Mouse (Mus musculus) midbrain, embryonic 12.5 days (tissue): ENCODE measurements at regions not wholly inside any gene's neighbourhood (a gene's known extent, or its start where the extent isn't known, plus 50 kb on each side); places are given as distances from the start of the nearest gene placed in this dataset.

Experiments
- ATAC-seq: fragments of 200-750 bp; cut with Nextera tagmentation; 2 replicates; pipeline ENCODE4 v1.8.0; 2017; ENCODE audit warnings: low read depth, moderate TSS enrichment, moderate library complexity; ENCODE audit not compliant: low FRiP score
- H3K27ac ChIP-seq: fragments of 300-500 bp; sonication (generic); replicated peaks from 2 replicates; pipeline ENCODE4 v1.5.1; 2016; ENCODE audit warnings: mild to moderate bottlenecking
- H3K27me3 ChIP-seq: fragments of 300-500 bp; sonication (generic); 2 replicates; pipeline ENCODE4 v1.6.1; 2016; ENCODE audit warnings: mild to moderate bottlenecking
- H3K36me3 ChIP-seq: fragments of 300-500 bp; sonication (generic); 2 replicates; pipeline ENCODE4 v1.6.1; 2016
- H3K4me1 ChIP-seq: fragments of 300-500 bp; sonication (generic); 2 replicates; pipeline ENCODE4 v1.6.1; 2016
- H3K4me2 ChIP-seq: fragments of 300-500 bp; sonication (generic); replicated peaks from 2 replicates; pipeline ENCODE4 v1.6.1; 2016; ENCODE audit warnings: mild to moderate bottlenecking, moderate library complexity
- H3K4me3 ChIP-seq: fragments of 300-500 bp; sonication (generic); 2 replicates; pipeline ENCODE4 v1.5.1; 2016; ENCODE audit warnings: mild to moderate bottlenecking
- H3K9ac ChIP-seq: fragments of 300-500 bp; sonication (generic); replicated peaks from 2 replicates; pipeline ENCODE4 v1.6.1; 2016; ENCODE audit warnings: mild to moderate bottlenecking, moderate library complexity
- H3K9me3 ChIP-seq: fragments of 300-500 bp; sonication (generic); 2 replicates; pipeline ENCODE4 v1.6.1; 2016; ENCODE audit warnings: mild to moderate bottlenecking
- WGBS: fragments of 180-500 bp; shearing (Covaris S2); methylation state at CpG from one replicate; pipeline ENCODE4 v1.1.7; 2016; 5-methylcytosine and 5-hydroxymethylcytosine counted together

DNA sequence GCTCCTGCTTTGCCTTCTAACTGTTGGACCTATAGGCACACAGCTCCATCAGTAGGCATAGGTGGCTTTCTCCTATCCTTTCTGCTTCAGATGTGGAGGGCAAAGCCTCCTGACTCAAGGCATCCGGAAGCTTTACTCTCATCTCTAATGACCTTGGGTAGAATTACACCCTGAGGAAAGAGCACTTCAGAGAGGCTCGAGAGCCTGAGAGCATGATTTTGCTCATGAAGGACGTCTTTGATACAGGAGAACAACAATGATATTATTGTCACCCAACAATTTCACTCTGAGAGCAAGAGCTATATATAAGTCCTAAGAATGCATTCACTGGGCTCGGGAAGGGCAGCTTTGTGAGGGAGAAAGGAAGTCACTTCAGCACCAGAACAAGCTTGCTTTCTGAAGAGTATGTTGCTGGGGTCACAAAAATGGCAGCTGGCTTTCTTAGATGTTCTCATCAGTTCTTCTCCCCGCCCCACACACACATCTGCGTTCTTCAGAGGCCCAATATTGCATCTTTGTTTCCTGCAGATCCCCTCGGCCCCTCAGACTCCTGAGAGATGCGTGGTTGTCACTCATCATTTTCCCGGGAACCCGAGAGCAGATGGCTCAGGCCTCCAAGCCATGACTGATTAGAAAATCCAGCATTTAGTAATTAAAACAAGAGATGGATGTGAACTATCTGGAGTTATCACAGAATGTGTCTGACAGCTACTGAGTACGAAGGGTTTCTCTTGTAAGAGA is 110.7 kb upstream of the Tgfbr2 start:
- no peaks in the 10 kb centered on the region for H3K9me3 ChIP-seq
- peak; percentile 27; the same call in 1 of the 2 replicates for ATAC-seq
- no peaks in the 10 kb centered on the region for H3K36me3 ChIP-seq
- H3K9ac ChIP-seq: no peak overlapping the region
- no peak overlapping the region for H3K27ac ChIP-seq
- H3K4me2 ChIP-seq: no peak overlapping the region
- H3K4me1 ChIP-seq: no peaks in the 10 kb centered on the region
- H3K4me3 ChIP-seq: no peak overlapping the region
- WGBS: 70% methylated on average over 11 of the region's 11 CpGs
- H3K27me3 ChIP-seq: no peaks in the 10 kb centered on the region

DNA sequence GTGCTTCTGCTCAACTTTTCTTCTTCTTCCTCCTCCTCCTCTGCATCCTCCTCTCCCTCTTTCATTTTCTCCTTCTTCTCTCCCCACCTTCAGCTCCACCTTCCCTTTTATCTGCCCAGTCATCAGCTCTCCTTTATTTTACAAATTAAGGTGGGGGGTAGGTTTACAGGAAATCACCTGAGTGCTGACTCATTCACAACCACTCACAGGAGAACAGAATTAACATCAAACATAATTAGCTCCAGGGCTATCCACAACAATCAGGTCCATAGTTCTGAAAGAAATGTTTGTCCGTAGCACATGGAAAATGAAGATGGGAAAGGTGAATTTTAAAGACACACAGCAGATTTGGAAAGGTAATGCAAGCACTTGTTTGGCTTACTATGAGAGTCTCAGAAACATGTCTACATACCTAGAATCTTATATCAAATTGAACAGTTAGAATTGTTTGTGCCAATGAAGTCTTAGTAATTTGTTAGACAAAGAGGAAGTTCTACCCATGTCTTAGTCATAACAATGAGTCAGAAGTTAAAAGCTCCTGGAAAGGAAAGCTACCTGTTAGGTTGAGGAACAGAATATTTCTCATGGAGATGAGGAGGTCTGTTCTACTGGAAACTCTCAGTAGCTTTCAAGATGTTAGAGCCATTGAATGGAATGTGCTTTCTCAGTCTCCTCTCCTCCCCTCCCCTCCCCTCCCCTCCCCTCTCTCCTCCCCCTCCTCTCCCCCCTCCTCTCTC is 108.8 kb upstream of the Tgfbr2 start:
- H3K27me3 ChIP-seq: no peaks in the 10 kb centered on the region
- no peaks in the 10 kb centered on the region for H3K36me3 ChIP-seq
- H3K4me3 ChIP-seq: no peak overlapping the region
- 85% methylated on average over 1 of the region's 1 CpGs for WGBS
- H3K9me3 ChIP-seq: no peaks in the 10 kb centered on the region
- no peak overlapping the region for H3K27ac ChIP-seq
- ATAC-seq: no peak
- no peak overlapping the region for H3K4me2 ChIP-seq
- no peaks in the 10 kb centered on the region for H3K4me1 ChIP-seq
- no peak overlapping the region for H3K9ac ChIP-seq

DNA sequence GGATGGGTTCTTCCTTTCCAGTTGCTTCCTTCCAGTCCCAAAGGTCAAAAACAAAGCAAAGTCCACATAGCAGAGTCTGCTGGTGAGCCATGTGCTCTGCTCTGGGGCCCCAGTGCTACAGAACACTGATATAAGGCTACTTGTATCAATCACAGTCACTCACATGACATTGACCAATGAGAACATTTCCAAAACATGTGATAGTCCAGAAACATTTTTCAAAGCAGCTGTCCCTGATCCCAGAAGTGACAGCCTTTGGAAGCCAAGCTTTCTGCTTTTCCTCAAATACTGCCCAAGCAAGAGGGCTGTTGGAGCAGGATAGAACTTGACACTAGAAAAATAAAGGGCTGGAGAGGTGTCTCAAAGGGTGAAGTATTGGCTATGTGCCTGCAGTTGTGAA is 106.5 kb upstream of the Tgfbr2 start:
- no peaks in the 10 kb centered on the region for H3K9me3 ChIP-seq
- no peak overlapping the region for H3K27ac ChIP-seq
- H3K36me3 ChIP-seq: no peaks in the 10 kb centered on the region
- H3K4me3 ChIP-seq: no peak overlapping the region
- no peak for ATAC-seq
- H3K27me3 ChIP-seq: no peaks in the 10 kb centered on the region
- no peak overlapping the region for H3K4me2 ChIP-seq
- no peak overlapping the region for H3K9ac ChIP-seq
- H3K4me1 ChIP-seq: no peaks in the 10 kb centered on the region

DNA sequence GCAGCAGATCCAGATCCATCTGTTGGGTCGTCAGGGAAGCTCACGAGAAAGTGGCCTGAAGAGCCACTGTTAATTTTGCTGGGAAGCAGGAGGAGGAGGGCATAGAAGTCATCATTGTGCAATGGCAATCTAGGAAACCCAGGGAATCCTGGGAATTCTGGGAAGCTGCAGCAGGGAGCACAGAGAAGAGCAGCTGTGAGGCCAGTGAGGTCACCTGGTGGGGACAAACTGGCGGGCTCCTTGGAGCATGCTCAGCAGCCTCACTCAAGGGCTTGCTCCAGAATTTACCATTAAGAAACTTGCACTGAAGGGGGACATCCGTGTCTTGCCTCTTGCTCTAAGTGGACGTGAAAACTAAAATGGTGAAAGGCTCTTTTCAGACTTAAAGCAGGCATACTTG is 105.0 kb upstream of the Tgfbr2 start:
- Histone ChIP-seq H3K9me3 (no peaks in the 10 kb centered on the region), H3K27me3 (no peaks in the 10 kb centered on the region), H3K27ac (no peak overlapping the region), H3K4me1 (no peaks in the 10 kb centered on the region), H3K9ac (no peak overlapping the region), H3K4me2 (no peak overlapping the region), H3K36me3 (no peaks in the 10 kb centered on the region), H3K4me3 (no peak overlapping the region)
- 94% methylated on average over 5 of the region's 5 CpGs for WGBS
- ATAC-seq: no peak

DNA sequence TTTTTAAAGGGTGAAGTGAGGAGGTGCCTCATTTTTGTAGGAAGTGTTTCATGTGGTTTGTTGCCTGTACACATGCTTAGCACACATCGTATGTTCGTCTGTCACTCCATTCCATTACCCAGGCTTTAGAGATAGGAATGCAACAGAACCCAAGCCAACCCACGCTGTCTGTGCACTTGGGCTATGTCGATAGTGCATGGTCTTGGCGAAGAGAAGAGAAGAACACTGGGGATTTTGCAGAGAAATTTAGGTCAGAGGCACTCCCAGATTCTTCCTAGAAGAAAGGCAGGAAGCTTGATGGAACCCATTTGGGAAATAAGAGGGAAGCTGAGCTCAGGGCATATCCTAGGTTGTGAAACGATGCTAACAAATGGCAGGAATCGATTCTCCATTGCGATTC is 103.7 kb upstream of the Tgfbr2 start:
- WGBS: 91% methylated on average over 8 of the region's 8 CpGs
- no peaks in the 10 kb centered on the region for H3K36me3 ChIP-seq
- no peaks in the 10 kb centered on the region for H3K27me3 ChIP-seq
- H3K9me3 ChIP-seq: no peaks in the 10 kb centered on the region
- no peak for ATAC-seq
- no peak overlapping the region for H3K4me2 ChIP-seq
- no peaks in the 10 kb centered on the region for H3K4me1 ChIP-seq
- H3K27ac ChIP-seq: no peak overlapping the region
- no peak overlapping the region for H3K4me3 ChIP-seq
- no peak overlapping the region for H3K9ac ChIP-seq

DNA sequence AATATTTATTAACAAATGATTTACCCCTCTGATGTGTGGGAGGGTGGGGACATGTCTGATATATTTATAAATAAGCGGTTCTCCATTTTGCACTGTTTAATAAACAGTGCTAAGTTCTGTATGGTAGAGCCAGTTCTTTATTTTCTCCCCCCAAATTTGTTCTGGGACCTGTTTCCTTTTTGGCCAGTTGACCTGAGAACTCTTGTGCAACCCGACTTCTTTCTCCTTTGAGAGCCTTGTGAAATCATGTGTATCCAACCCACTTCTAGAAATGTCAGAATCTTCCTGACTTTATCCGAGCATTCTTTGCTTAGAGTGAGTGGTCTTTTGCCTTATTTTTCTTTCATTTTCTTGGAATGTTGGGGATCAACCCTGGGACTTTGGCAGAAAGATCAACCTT is 102.6 kb upstream of the Tgfbr2 start:
- Histone ChIP-seq H3K36me3 (no peaks in the 10 kb centered on the region), H3K27me3 (no peaks in the 10 kb centered on the region), H3K9ac (no peak overlapping the region), H3K4me1 (no peaks in the 10 kb centered on the region), H3K9me3 (no peaks in the 10 kb centered on the region), H3K4me3 (no peak overlapping the region), H3K4me2 (no peak overlapping the region), H3K27ac (no peak overlapping the region)
- no peak for ATAC-seq
- 82% methylated on average over 3 of the region's 3 CpGs for WGBS

DNA sequence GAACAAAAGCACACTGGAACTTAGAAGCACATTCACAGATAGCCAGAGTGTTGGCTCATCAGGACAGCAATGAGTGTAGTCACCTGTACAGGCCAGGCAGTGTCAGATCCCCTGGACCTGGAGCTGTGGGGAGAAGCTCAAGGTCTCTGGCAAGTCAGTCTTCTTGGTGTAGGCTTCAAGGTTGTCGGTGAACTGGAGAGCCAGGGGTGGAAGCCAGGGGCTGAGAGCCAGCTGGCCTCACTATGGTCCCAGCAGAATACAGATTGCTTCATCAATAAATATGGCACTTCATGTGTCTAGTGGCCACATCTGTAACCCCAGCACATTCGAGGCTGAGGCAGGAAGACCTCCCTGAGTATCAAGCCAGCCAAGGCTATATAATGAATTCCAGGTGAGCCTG is 101.0 kb upstream of the Tgfbr2 start:
- H3K4me1 ChIP-seq: no peaks in the 10 kb centered on the region
- no peaks in the 10 kb centered on the region for H3K36me3 ChIP-seq
- 95% methylated on average over 2 of the region's 2 CpGs for WGBS
- no peaks in the 10 kb centered on the region for H3K27me3 ChIP-seq
- H3K4me2 ChIP-seq: no peak overlapping the region
- H3K4me3 ChIP-seq: no peak overlapping the region
- no peak overlapping the region for H3K27ac ChIP-seq
- H3K9ac ChIP-seq: no peak overlapping the region
- H3K9me3 ChIP-seq: no peaks in the 10 kb centered on the region
- no peak for ATAC-seq

DNA sequence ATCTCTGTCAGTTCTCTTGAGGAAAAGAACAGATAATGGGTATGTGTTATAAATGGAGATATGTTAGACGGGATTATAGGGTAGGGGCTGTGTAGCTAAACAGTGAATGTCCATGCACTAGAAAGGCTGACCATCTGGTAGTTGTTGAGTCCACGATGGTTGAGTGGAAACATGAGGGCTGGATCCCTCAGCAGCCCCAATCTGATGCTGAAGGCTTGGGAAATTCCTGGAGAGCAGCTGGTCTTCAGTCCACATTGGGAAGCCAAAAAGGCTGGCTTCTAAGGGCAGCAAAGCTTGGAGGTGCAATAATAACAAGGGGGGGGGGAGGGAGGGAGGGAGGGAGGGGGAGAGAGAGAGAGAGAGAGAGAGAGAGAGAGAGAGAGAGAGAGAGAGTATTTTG is 97.3 kb upstream of the Tgfbr2 start:
- Histone ChIP-seq H3K9ac (no peak overlapping the region), H3K4me1 (no peaks in the 10 kb centered on the region), H3K4me3 (no peak overlapping the region), H3K27ac (no peak overlapping the region), H3K36me3 (no peaks in the 10 kb centered on the region), H3K27me3 (no peaks in the 10 kb centered on the region), H3K4me2 (no peak overlapping the region), H3K9me3 (no peaks in the 10 kb centered on the region)
- no peak for ATAC-seq
- WGBS: 77% methylated on average over 2 of the region's 2 CpGs

DNA sequence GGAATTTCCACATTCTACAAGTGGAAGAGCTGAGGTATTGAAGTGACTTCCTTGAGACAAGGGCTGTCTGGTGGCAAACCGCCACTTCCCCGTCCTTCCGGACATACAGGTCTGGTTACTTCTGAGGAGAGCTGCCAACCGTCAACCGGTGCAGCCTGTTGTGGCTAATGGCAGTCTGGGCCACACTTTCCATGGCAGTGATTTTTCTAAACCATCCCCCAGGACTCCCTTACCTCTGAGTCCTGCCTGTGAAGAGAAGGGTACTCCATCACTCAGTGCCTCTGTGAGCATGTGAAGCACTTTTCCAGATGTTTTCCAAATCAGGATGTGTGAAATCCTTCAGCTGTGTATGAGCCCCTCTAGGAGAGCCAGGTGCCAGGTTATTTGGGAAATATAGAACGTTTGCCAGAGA is 95.3 kb upstream of the Tgfbr2 start:
- Histone ChIP-seq H3K4me1 (no peaks in the 10 kb centered on the region), H3K27me3 (no peaks in the 10 kb centered on the region), H3K4me2 (no peak overlapping the region), H3K27ac (no peak overlapping the region), H3K4me3 (no peak overlapping the region), H3K9ac (no peak overlapping the region), H3K36me3 (no peaks in the 10 kb centered on the region), H3K9me3 (no peaks in the 10 kb centered on the region)
- ATAC-seq: no peak
- WGBS: 89% methylated on average over 6 of the region's 6 CpGs

DNA sequence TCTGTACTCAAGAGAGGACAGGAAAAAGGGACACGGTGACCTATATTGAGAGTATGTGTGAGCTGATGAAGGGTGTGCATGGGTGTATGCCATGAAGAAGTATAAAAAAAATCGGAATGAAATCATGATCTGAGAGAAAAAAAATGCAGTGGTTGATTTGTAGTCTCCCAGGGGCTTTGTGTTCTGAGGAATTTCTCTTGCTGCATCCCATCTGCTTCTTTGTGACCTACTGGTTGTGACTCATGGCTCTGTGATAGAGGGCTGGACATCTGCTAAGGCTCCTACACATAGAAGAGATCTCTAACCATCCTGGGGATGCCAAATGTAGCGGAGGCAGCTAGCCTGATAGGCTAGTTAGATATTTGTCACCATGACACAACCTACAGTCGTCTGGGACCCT is 92.3 kb upstream of the Tgfbr2 start:
- ATAC-seq: no peak
- no peaks in the 10 kb centered on the region for H3K4me1 ChIP-seq
- no peak overlapping the region for H3K27ac ChIP-seq

DNA sequence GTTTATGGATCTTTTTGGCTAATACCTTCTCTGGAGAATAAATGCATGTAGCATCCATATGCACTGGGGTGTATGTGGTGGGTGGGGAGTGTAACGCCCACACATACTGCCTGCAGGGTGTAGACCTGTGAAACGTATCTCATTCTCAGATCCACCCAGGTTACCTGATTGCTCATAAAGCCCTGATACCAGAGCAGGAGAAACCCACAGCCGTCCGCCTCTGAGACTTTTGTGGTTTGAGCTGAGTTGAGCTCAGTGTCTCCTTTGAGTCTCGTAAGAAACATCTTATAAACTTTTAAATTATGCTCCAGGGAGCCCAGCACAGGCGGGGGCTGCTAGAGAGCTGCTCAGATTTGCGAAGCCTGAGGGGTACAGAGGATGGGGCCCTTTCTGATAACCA is 88.7 kb upstream of the Tgfbr2 start:
- Histone ChIP-seq H3K4me2 (no peak overlapping the region), H3K27ac (no peak overlapping the region), H3K9ac (no peak overlapping the region), H3K4me3 (no peak overlapping the region), H3K27me3 (no peaks in the 10 kb centered on the region), H3K4me1 (no peaks in the 10 kb centered on the region), H3K9me3 (no peaks in the 10 kb centered on the region), H3K36me3 (no peaks in the 10 kb centered on the region)
- 85% methylated on average over 7 of the region's 7 CpGs for WGBS
- ATAC-seq: no peak

More for the DNA sequence above, 92.3 kb upstream of the Tgfbr2 start:
- no peaks in the 10 kb centered on the region for H3K9me3 ChIP-seq
- no peaks in the 10 kb centered on the region for H3K27me3 ChIP-seq
- 88% methylated on average over 4 of the region's 4 CpGs for WGBS
- no peak overlapping the region for H3K4me3 ChIP-seq
- H3K9ac ChIP-seq: no peak overlapping the region
- H3K36me3 ChIP-seq: no peaks in the 10 kb centered on the region
- no peak overlapping the region for H3K4me2 ChIP-seq

DNA sequence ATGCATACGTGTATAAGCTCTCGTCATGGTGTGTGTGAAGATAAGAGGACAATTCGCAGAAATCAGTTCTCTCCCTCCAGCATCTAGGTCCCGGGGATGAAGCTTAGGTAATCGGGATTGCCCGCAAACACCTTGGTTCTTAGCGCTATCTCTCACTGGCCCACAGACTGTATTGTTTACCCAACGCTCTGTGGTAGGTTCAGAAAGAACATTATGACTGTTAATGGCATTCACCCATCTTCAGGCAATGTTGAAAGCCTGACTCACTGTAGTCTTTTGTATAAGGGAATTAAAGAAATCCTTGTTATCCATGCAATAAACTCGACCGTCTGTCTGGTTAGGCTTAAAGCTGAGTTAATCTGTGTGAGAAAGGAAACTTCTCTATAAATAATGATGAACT is 84.4 kb upstream of the Tgfbr2 start:
- Histone ChIP-seq H3K36me3 (no peaks in the 10 kb centered on the region), H3K4me2 (no peak overlapping the region), H3K27ac (no peak overlapping the region), H3K4me1 (no peaks in the 10 kb centered on the region), H3K9ac (no peak overlapping the region), H3K27me3 (no peaks in the 10 kb centered on the region), H3K9me3 (no peaks in the 10 kb centered on the region), H3K4me3 (no peak overlapping the region)
- ATAC-seq: no peak
- WGBS: 66% methylated on average over 10 of the region's 10 CpGs

DNA sequence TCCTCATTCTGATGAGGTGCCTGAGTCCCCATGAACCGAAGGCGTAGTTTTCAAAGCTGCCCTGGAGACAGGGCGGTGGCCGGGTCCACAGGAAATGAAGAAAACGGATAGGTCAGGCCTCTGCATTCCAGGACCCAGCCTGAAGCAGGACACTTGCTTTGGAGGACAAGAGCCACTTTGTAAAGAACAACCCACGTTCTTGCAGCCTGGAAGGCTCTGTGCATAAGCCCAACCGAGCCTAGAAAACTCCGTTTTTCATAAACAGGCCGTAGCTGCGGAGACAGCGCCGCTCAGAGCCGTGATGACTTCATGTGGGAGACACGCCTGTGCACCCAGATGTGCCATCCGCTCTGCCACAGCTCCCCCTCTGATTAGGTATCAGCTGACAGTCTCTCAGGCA is 78.4 kb upstream of the Tgfbr2 start:
- Histone ChIP-seq H3K36me3 (no peaks in the 10 kb centered on the region), H3K4me1 (no peaks in the 10 kb centered on the region), H3K4me2 (no peak overlapping the region), H3K9ac (no peak overlapping the region), H3K27ac (no peak overlapping the region), H3K4me3 (no peak overlapping the region), H3K9me3 (no peaks in the 10 kb centered on the region), H3K27me3 (no peaks in the 10 kb centered on the region)
- no peak for ATAC-seq
- WGBS: 81% methylated on average over 15 of the region's 15 CpGs
